Mouse (Mus musculus): ENCODE data around the gene Pwwp2b. TPM values are rescaled to one million over a fixed set of nuclear protein-coding genes. Genes with fewer than 3 reads are reported as not detected.

The Pwwp2b gene
- total RNA-seq, 2 experiments from 2014 or later = 11.7 to 12.3 TPM

GRCm38 (mm10) chr7:139222341-139222740, 25.9 kb upstream of the Pwwp2b start:
- no peak for DNase-seq (ENCODE audit: low spot score in 2 of 2)

GRCm38 (mm10) chr7:139224070-139224469, 24.2 kb upstream of the Pwwp2b start:
- peak in 1 of 2 experiments; percentile 16 for DNase-seq (ENCODE audit: low spot score in 2 of 2)

GRCm38 (mm10) chr7:139224725-139225124, 23.6 kb upstream of the Pwwp2b start:
- DNase-seq (ENCODE audit: low spot score in 2 of 2) = peak in 1 of 2 experiments; percentile 35

- peak in 1 of 2 experiments; percentile 13 for DNase-seq (ENCODE audit: low spot score in 2 of 2)
These were observed 21.9 kb upstream of the Pwwp2b start for GRCm38 (mm10) chr7:139226416-139226815.

- no peak for DNase-seq (ENCODE audit: low spot score in 2 of 2)
These were observed 19.7 kb upstream of the Pwwp2b start for GRCm38 (mm10) chr7:139228447-139229171.

GRCm38 (mm10) chr7:139229837-139230236, 18.4 kb upstream of the Pwwp2b start:
- no peak for DNase-seq (ENCODE audit: low spot score in 2 of 2)

- DNase-seq (ENCODE audit: low spot score in 2 of 2) = no peak
These were observed 18.0 kb upstream of the Pwwp2b start for GRCm38 (mm10) chr7:139230241-139230640.

GRCm38 (mm10) chr7:139233714-139234113, 14.6 kb upstream of the Pwwp2b start:
- DNase-seq (ENCODE audit: low spot score in 2 of 2) = peak; percentile 89 to 91

GRCm38 (mm10) chr7:139234426-139235188, 13.7 kb upstream of the Pwwp2b start:
- DNase-seq (ENCODE audit: low spot score in 2 of 2) = no peak

- no peak for DNase-seq (ENCODE audit: low spot score in 2 of 2)
These were observed 12.5 kb upstream of the Pwwp2b start for GRCm38 (mm10) chr7:139235651-139236358.

GRCm38 (mm10) chr7:139239432-139239831, 8.8 kb upstream of the Pwwp2b start:
- DNase-seq (ENCODE audit: low spot score in 2 of 2) = no peak

- DNase-seq (ENCODE audit: low spot score in 2 of 2) = peak in 1 of 2 experiments; percentile 35
These were observed 2.2 kb upstream of the Pwwp2b start for GRCm38 (mm10) chr7:139246086-139246485.

- peak in 1 of 2 experiments; percentile 60 for DNase-seq (ENCODE audit: low spot score in 2 of 2)
These were observed 1.1 kb upstream of the Pwwp2b start for GRCm38 (mm10) chr7:139246931-139247880.

GRCm38 (mm10) chr7:139248615-139249405, 528 bp downstream of the Pwwp2b start:
- peak in 1 of 2 experiments; percentile 47 for DNase-seq (ENCODE audit: low spot score in 2 of 2)

- DNase-seq (ENCODE audit: low spot score in 2 of 2) = no peak
These were observed 1.3 kb downstream of the Pwwp2b start for GRCm38 (mm10) chr7:139249406-139250210.

GRCm38 (mm10) chr7:139251881-139252301, 3.6 kb downstream of the Pwwp2b start:
- DNase-seq (ENCODE audit: low spot score in 2 of 2) = peak; percentile 48 to 54

- no peak for DNase-seq (ENCODE audit: low spot score in 2 of 2)
These were observed 4.3 kb downstream of the Pwwp2b start for GRCm38 (mm10) chr7:139252566-139252965.

- peak in 1 of 2 experiments; percentile 41 for DNase-seq (ENCODE audit: low spot score in 2 of 2)
These were observed 4.7 kb downstream of the Pwwp2b start for GRCm38 (mm10) chr7:139252986-139253385.

- no peak for DNase-seq (ENCODE audit: low spot score in 2 of 2)
These were observed 5.2 kb downstream of the Pwwp2b start for GRCm38 (mm10) chr7:139253462-139253861.

Measured in adrenal gland, adult 18-20 months (tissue).